Mouse (Mus musculus) lung, adult 2 months (tissue): Measurements from ENCODE around the gene Erc2.

Experiments used
- CTCF ChIP-seq: fragments of 200-500 bp; IDR thresholded peaks from 2 replicates; pipeline ENCODE4 v1.5.1; 2011; ENCODE audit warnings: mild to moderate bottlenecking, low read length, control low read depth; ENCODE audit not compliant: insufficient read depth
- POLR2A ChIP-seq: fragments of 200-500 bp; IDR thresholded peaks from 2 replicates; pipeline ENCODE4 v1.6.1; 2011; ENCODE audit warnings: low read depth, mild to moderate bottlenecking, control low read depth, low read length, borderline replicate concordance; ENCODE audit errors: extremely low read depth

DNA sequence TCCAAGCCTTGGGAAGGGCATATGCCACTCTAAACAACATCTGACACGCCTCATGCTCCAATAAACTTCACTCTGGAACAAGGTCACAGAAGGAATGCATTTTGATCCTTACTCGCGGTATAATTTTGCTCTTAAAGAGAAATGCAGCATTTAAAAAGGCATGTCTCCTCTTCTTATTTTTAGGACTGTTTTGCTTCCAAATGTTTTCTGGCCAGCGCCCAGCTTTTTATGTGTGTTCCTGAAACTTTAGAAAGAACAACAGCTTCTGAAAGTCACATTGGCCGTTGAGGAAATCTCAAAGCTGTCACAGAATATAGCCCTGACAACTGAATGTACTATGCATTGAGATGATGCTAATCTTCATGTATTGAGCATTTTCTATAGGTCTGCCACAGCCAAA is 8.5 kb upstream of the Erc2 start:
- TF ChIP-seq POLR2A (no peak), CTCF (no peak)
